Mouse (Mus musculus): ENCODE data around the gene Ppia. TPM values are rescaled to one million over a fixed set of nuclear protein-coding genes. Genes with fewer than 3 reads are reported as not detected.
A peak's percentile ranks its signal among the peaks of the same experiment; 100 is the strongest.
"Not testable (repeated sequence)": the region's sequence is repeated elsewhere in the genome, so short reads cannot be mapped to it uniquely, and the experiment has no call there.

Gene Ppia
- 2,132 and 2,301 TPM in 2 replicates for polyA plus RNA-seq (2011; ENCODE audit: insufficient read depth, insufficient read length, low read depth, missing spikeins)

DNA sequence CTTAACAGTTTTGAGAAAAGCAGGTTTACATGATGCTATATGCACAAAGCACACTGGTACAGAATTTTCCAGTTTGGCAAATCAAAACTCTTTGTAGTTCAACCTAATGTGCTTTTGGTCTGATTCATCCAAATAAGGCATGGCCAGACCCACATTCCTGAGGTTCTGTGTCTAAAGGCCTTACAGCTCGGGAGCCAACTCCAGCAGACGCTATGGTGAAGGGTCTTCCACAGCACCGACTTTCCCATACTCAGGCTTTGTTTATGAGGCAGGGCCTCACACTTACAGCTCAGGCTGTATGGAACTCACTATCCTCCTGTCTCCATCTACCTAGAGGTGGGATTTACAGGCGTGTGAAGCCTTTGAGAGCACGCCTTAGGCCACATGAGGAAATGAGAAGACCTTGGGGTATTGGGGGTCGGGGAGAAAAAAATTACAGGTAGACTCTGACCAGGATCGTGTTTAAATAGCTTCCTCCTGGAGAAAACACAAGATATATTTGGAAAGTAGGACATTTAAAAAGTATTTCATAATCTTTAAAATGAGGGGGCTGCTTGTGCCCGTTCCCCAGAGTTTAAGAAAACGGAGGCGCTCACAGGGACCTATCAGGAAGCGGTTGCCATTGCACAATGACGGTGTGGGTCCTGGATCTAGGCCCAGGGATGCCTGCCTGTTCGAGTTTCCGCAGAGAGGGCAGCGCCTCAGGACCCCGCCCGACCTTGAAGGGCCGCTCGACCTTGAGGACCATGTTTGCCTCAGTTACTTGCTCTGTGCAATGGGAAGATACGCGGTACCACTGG is at the start of gene Ppia:
TSS of gene Ppia (plus strand) at position 693 of the 800 bp plus-strand sequence.
- Histone ChIP-seq H3K4me1 (ENCODE audit: control insufficient read depth, insufficient read depth, low read length) (no peaks in the 10 kb centered on the region), H3K9me3 (replicated peaks; ENCODE audit: control insufficient read depth, insufficient read depth, low read length, poor library complexity, severe bottlenecking) (no peaks in the 10 kb centered on the region), H3K9ac (ENCODE audit: low read depth, poor library complexity, severe bottlenecking) (peak within 1 kb of the TSS; percentile 99), H3K4me3 (ENCODE audit: low read depth, low read length) (peak within 1 kb of the TSS; percentile 92), H3K27me3 (ENCODE audit: control insufficient read depth, insufficient read depth, low read length, poor library complexity, severe bottlenecking) (no peaks in the 10 kb centered on the region), H3K27ac (ENCODE audit: insufficient read depth, low read length) (peak within 1 kb of the TSS; percentile 90), H3K36me3 (ENCODE audit: control insufficient read depth, insufficient read depth, low read length, poor library complexity, severe bottlenecking) (peaks cover 35% of the 10 kb centered on the region)
- no peak for TF ChIP-seq POLR2A (IDR thresholded peaks at IDR 0.05; ENCODE audit: insufficient read depth, low read length)
- no peak for TF ChIP-seq CTCF (IDR thresholded peaks at IDR 0.05; ENCODE audit: low read depth, low read length)
- TF ChIP-seq EP300 (IDR thresholded peaks at IDR 0.05; ENCODE audit: insufficient read depth, low read depth, low read length) = no peak

GRCm38 (mm10) chr11:6365885-6366284 is 49.4 kb upstream of the Ppia start:
- peak overlapping the region; percentile 61 for H3K9ac ChIP-seq (ENCODE audit: low read depth, poor library complexity, severe bottlenecking)
- H3K27ac ChIP-seq (ENCODE audit: insufficient read depth, low read length) = peak overlapping the region; percentile 87

DNA sequence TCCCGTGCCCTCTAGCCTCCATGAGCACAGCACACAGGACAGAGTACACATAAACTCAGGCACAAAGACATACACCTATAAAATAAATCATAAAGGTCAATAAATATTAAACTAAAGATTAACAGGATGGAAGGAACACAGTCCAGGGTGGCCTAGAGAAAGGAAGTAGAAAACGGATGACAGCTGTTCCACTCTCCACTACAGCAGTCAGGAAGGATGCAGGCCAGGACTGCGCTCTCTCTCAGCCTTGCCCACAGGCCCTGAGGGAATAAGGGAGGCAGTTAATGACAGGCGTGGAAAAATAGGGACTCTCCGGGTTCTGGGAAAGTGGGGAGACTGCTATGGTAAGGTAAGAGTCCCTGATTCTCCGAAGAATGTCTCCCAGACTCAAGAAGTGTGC is 48.8 kb upstream of the Ppia start:
- Histone ChIP-seq H3K36me3 (ENCODE audit: control insufficient read depth, insufficient read depth, low read length, poor library complexity, severe bottlenecking) (no peaks in the 10 kb centered on the region), H3K27me3 (ENCODE audit: control insufficient read depth, insufficient read depth, low read length, poor library complexity, severe bottlenecking) (no peaks in the 10 kb centered on the region), H3K4me1 (ENCODE audit: control insufficient read depth, insufficient read depth, low read length) (peaks cover 5% of the 10 kb centered on the region), H3K27ac (ENCODE audit: insufficient read depth, low read length) (peak overlapping the region; percentile 87), H3K9ac (ENCODE audit: low read depth, poor library complexity, severe bottlenecking) (peak overlapping the region; percentile 61), H3K4me3 (ENCODE audit: low read depth, low read length) (no peak overlapping the region), H3K9me3 (replicated peaks; ENCODE audit: control insufficient read depth, insufficient read depth, low read length, poor library complexity, severe bottlenecking) (no peaks in the 10 kb centered on the region)
- TF ChIP-seq EP300 (IDR thresholded peaks at IDR 0.05; ENCODE audit: insufficient read depth, low read depth, low read length) (no peak), POLR2A (IDR thresholded peaks at IDR 0.05; ENCODE audit: insufficient read depth, low read length) (no peak), CTCF (IDR thresholded peaks at IDR 0.05; ENCODE audit: low read depth, low read length) (no peak)

More at GRCm38 (mm10) chr11:6365885-6366284, 49.4 kb upstream of the Ppia start:
- no peaks in the 10 kb centered on the region for H3K9me3 ChIP-seq (replicated peaks; ENCODE audit: control insufficient read depth, insufficient read depth, low read length, poor library complexity, severe bottlenecking)
- TF ChIP-seq CTCF (IDR thresholded peaks at IDR 0.05; ENCODE audit: low read depth, low read length) (peak; percentile 74), EP300 (IDR thresholded peaks at IDR 0.05; ENCODE audit: insufficient read depth, low read depth, low read length) (0 out of 2 replicates have a peak, but pooled peaks have one; percentile 14), POLR2A (IDR thresholded peaks at IDR 0.05; ENCODE audit: insufficient read depth, low read length) (no peak)
- H3K4me3 ChIP-seq (ENCODE audit: low read depth, low read length) = no peak overlapping the region
- peaks cover 2% of the 10 kb centered on the region for H3K4me1 ChIP-seq (ENCODE audit: control insufficient read depth, insufficient read depth, low read length)
- H3K36me3 ChIP-seq (ENCODE audit: control insufficient read depth, insufficient read depth, low read length, poor library complexity, severe bottlenecking) = no peaks in the 10 kb centered on the region
- no peaks in the 10 kb centered on the region for H3K27me3 ChIP-seq (ENCODE audit: control insufficient read depth, insufficient read depth, low read length, poor library complexity, severe bottlenecking)

DNA sequence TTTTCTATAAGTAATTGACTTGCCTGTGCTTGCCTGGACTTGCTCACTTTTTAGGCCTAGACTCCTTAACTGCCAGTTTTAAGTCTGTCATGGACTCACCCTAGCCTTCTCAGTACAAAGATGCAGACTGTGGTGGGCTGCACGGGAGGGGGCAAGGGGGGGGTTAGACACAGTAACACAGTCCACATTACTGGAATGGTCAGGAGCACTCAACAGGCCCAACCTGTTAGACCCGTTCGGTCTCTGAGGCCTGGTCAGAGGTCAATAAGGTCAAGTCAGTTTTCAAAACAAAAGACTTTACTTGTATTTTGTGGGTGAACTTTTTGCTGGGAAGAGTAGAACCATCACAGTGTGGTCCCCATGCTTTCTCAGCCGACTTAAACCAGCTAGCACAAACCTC is 48.1 kb upstream of the Ppia start:
- H3K36me3 ChIP-seq (ENCODE audit: control insufficient read depth, insufficient read depth, low read length, poor library complexity, severe bottlenecking) = no peaks in the 10 kb centered on the region
- peak overlapping the region; percentile 87 for H3K27ac ChIP-seq (ENCODE audit: insufficient read depth, low read length)
- TF ChIP-seq EP300 (IDR thresholded peaks at IDR 0.05; ENCODE audit: insufficient read depth, low read depth, low read length) (peak; percentile 98), CTCF (IDR thresholded peaks at IDR 0.05; ENCODE audit: low read depth, low read length) (no peak), POLR2A (IDR thresholded peaks at IDR 0.05; ENCODE audit: insufficient read depth, low read length) (no peak)
- H3K4me1 ChIP-seq (ENCODE audit: control insufficient read depth, insufficient read depth, low read length) = peaks cover 5% of the 10 kb centered on the region
- H3K4me3 ChIP-seq (ENCODE audit: low read depth, low read length) = 0 out of 2 replicates have a peak overlapping the region, but pooled peaks have one; percentile 5
- no peaks in the 10 kb centered on the region for H3K27me3 ChIP-seq (ENCODE audit: control insufficient read depth, insufficient read depth, low read length, poor library complexity, severe bottlenecking)
- H3K9ac ChIP-seq (ENCODE audit: low read depth, poor library complexity, severe bottlenecking) = peak overlapping the region; percentile 61
- H3K9me3 ChIP-seq (replicated peaks; ENCODE audit: control insufficient read depth, insufficient read depth, low read length, poor library complexity, severe bottlenecking) = no peaks in the 10 kb centered on the region

DNA sequence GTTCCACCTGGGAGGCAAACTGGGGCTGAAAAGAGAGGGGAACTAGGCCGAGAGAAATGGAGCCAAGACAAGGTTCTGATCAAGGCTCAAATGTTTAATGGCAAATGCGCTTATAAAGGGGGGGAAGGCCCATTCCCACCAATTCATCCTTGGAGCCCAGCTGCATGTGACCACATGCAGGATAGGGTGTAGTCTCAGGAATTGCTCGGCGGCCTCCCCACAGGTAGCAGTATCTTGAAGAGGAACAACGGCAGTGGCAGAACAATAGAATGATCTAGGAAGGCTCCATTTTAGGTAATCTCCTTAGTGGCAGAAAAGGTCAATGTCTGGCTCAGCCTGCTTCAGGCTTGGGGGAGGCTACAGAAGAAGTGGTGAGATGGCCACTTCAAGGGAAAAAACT is 47.3 kb upstream of the Ppia start:
- not testable (repeated sequence) for H3K27me3 ChIP-seq (ENCODE audit: control insufficient read depth, insufficient read depth, low read length, poor library complexity, severe bottlenecking); H3K4me1 ChIP-seq (ENCODE audit: control insufficient read depth, insufficient read depth, low read length); H3K36me3 ChIP-seq (ENCODE audit: control insufficient read depth, insufficient read depth, low read length, poor library complexity, severe bottlenecking); H3K9me3 ChIP-seq (replicated peaks; ENCODE audit: control insufficient read depth, insufficient read depth, low read length, poor library complexity, severe bottlenecking)
- 0 out of 2 replicates have a peak overlapping the region, but pooled peaks have one; percentile 7 for H3K4me3 ChIP-seq (ENCODE audit: low read depth, low read length)
- 0 out of 2 replicates have a peak, but pooled peaks have one; percentile 28 for TF ChIP-seq EP300 (IDR thresholded peaks at IDR 0.05; ENCODE audit: insufficient read depth, low read depth, low read length)
- peak overlapping the region; percentile 87 for H3K27ac ChIP-seq (ENCODE audit: insufficient read depth, low read length)
- peak overlapping the region; percentile 61 for H3K9ac ChIP-seq (ENCODE audit: low read depth, poor library complexity, severe bottlenecking)

Measured in ES-Bruce4 (cell line).